Mouse (Mus musculus) embryonic fibroblast, embryonic 13.5 days (primary cell): ENCODE measurements around the gene Sh3bp2. TPM values are rescaled to one million over a fixed set of nuclear protein-coding genes. Genes with fewer than 3 reads are reported as not detected.
"Not testable (repeated sequence)": the region's sequence is repeated elsewhere in the genome, so short reads cannot be mapped to it uniquely, and the experiment has no call there.

Experiments
- H3K27ac ChIP-seq: 2 replicates; pipeline ENCODE4 v1.5.1; 2012; ENCODE audit warnings: low read length, control low read depth, inconsistent platforms; ENCODE audit not compliant: insufficient read depth
- H3K4me1 ChIP-seq: 2 replicates; pipeline ENCODE4 v1.6.1; 2011; ENCODE audit warnings: low read length; ENCODE audit not compliant: control insufficient read depth, insufficient read depth
- H3K4me3 ChIP-seq: 2 replicates; pipeline ENCODE4 v1.5.1; 2011; ENCODE audit warnings: mild to moderate bottlenecking, control low read depth, low read length; ENCODE audit not compliant: insufficient read depth
- CTCF ChIP-seq: IDR thresholded peaks from 2 replicates; pipeline ENCODE4 v1.5.1; 2011; ENCODE audit warnings: mild to moderate bottlenecking, control low read depth, low read length, moderate library complexity, borderline replicate concordance; ENCODE audit not compliant: insufficient read depth
- POLR2A ChIP-seq: IDR thresholded peaks from 2 replicates; pipeline ENCODE4 v1.6.1; 2011; ENCODE audit warnings: low read depth, mild to moderate bottlenecking, control low read depth, low read length, moderate library complexity
- polyA plus RNA-seq: library from polyadenylated mRNA; stranded (reverse); fragments of >200 nt; gene quantifications from 2 replicates; pipeline ENCODE4 v1.2.4, GENCODE M21; 2011; ENCODE audit warnings: low read depth; ENCODE audit not compliant: missing spikeins, insufficient read length

Sh3bp2 gene
- polyA plus RNA-seq, 1 experiment = 5.4 TPM

DNA sequence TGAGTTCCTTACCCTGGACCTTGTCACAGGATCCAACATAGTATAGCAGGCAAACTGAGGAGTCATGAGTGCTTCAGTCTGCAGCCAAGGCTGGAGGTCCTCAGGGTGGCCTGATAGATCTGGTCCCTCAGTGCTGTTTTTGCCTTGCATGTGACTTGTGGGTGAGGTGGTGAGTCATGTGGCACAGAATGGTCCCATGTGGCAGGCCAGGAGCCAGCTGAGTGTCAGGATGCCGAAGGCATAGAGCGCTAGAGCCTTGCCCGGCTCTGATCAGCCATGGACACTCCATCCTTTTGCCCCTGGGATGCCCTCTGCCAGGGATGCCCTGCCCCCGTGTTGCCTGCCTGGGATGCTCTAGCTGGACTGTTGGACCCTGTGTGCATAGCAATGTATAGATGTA lies 26.2 kb downstream of the Sh3bp2 start:
- TF ChIP-seq POLR2A (no peak), CTCF (no peak)
- Histone ChIP-seq H3K4me1 (no peaks in the 10 kb centered on the region), H3K4me3 (no peak overlapping the region), H3K27ac (no peak overlapping the region)

DNA sequence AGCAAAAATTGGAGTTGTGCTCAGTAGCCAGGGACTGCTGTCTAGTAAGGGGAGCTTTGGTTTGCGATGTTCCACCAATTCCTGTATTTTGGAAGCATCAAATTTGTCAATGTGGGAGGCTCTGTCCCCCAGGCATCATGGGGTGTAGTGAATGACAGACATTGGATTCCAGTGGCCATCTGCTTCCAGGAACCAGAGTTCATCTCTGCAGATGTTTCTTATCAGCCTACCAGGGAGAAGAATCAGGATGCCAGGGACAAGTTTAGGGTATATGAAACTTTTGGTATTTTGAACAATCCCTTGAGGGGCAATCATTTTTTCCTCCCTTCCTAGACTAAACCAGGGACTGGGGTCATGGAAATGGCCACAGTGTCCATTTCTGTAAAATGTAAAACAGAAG lies 38.2 kb downstream of the Sh3bp2 start:
- no peak overlapping the region for H3K4me3 ChIP-seq
- TF ChIP-seq POLR2A (no peak), CTCF (no peak)
- no peak overlapping the region for H3K27ac ChIP-seq
- 0 out of 2 replicates have a peak, but pooled peaks cover 5% of the 10 kb centered on the region for H3K4me1 ChIP-seq

DNA sequence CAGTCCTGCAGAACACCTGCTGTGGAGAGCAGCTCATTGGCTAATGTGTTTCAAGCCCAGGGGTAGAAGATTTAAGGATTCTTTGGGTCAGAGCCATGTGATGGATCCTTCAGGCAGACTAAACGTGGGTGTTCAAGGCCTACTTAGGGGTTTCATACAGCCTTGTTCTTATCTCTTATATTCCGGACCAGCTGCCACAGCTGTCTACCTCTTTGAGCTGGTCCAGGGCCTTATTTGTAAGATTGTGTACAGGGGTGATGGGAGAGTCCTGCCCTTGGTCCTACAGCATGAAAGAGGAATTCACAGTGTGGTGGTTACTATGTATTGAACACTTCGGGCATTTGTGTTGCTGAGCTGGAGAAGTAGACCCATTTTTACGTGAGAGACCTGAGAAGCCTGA lies 38.7 kb downstream of the Sh3bp2 start:
- H3K4me1 ChIP-seq = 0 out of 2 replicates have a peak, but pooled peaks cover 5% of the 10 kb centered on the region
- TF ChIP-seq POLR2A (no peak), CTCF (no peak)
- H3K27ac ChIP-seq = no peak overlapping the region
- no peak overlapping the region for H3K4me3 ChIP-seq

DNA sequence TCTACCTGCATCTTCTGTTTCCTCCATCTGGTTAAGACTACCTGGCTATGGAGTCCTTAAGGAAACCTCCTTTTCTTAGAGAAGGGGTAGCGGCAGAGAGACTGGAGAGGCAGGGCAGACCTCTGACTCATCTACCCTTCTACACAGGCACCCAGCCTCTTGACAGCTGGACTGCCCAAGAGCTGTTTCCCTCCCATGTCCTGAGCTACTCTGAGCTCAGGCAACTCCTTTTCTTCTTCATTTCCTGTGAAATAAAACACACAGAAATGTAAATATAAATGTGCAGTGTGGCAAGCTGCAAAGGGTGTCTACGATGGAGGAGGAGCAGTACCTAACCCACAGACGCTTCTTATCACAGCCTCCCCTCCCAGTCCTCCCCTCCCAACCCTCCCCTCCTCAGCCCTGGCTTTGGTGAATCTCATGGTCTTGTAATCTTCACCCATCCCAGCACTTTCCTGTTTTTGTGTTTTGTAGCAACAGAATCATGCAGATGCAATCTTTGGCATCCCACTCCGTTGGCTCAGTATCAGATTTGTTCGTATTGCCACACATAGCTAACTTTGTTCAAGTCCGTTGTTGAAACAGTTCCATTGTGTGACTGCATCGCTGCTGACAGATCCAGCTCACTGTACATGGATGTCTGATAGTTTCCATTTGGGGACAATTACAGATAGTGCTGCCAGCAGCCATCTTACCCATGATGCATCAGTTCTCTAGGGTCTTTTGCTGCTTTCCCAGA lies 40.1 kb downstream of the Sh3bp2 start:
- no peak overlapping the region for H3K4me3 ChIP-seq
- TF ChIP-seq CTCF (no peak), POLR2A (no peak)
- H3K27ac ChIP-seq = peak overlapping the region; percentile 72
- H3K4me1 ChIP-seq = 0 out of 2 replicates have a peak, but pooled peaks cover 5% of the 10 kb centered on the region

DNA sequence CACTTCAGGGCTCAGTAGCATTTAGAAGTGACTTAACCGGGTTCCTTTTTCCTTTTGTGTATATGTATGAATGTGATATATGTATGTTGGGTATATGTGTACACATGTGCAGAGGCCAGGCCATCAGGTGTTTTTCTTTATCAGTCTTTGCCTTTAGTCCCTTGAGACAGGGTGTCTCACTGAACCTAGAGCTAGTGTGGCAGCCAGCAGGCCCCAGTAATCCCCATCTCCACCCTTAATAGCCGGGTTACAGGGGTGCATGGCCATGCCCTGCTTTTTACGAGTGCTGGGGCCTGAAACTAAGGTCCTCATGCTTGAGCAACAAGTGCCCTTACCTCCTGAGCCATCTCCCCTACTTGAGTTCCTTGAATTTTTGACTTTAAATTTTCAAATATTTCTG lies 45.9 kb downstream of the Sh3bp2 start:
- H3K4me1 ChIP-seq = peaks cover 2% of the 10 kb centered on the region; the same call in 1 of the 2 replicates
- H3K27ac ChIP-seq = no peak overlapping the region
- TF ChIP-seq CTCF = no peak
- no peak for TF ChIP-seq POLR2A
- H3K4me3 ChIP-seq = no peak overlapping the region

DNA sequence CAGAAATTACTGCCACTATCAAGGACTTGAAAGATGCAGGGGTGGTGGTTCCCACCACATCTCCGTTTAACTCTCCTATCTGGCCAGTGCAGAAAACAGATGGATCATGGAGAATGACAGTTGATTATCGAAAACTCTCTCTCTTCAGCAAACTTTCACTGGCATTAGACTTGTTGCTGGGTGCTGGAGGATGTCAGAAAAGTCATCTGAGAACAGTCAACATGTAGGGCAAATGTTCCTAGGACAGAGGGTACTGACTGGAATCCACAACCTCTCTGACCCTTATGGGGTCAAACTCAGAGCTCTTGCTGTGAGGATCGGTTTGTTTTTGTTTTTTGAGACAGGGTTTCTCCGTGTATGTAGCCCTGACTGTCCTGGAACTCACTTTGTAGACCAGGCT lies 46.9 kb downstream of the Sh3bp2 start:
- peak overlapping the region; percentile 70 for H3K4me3 ChIP-seq
- 0 out of 2 replicates have a peak, but pooled peaks have one; percentile 10 for TF ChIP-seq POLR2A
- not testable (repeated sequence) for H3K27ac ChIP-seq, H3K4me1 ChIP-seq

DNA sequence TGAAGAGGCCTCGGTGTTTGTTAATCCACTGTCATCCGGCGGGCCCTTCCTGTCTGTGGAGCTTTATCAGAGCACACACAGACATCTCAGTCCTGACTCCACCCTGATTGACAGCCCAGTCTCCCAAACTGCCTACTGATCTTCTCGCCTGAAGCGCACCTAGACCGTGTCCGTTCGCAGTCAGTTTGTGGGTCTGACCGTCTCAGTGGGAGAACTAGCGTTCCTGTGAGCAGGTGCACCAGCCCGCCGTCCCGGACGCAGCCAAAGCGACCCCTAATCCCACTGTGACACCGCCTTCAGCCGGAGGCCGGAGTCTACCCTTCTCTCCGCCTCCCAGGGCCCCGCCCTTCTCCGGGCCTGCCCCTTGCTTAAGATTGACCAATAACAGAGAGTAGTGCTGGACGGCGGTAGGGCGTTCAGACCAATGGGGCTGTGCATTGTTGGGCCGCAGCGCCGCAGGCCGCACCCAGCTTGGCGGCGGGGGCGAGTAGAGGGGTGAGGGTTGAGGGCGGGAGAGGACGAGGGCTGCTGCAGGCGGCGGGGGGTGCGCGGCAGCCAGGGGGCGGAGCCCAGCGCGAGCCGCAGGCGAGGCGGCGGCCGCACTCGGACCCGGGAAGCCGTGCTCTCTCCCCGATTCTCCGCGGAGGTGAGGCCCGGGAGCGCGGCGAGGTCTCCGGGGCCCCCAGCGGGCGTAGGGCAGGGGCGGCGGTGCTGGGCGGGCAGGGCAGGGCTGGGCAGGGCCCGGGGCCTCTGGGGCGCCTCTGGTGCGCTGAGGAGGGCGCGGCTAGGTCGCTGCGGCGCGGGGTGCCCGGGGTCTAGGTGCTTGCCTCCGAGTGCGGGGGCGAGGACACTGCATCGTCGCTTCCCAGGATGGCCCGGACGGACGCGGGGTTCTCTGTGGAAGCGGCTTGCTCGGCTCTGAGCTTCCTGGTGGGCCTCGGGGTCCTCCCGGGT lies 47.9 kb downstream of the Sh3bp2 start, which contains the start of gene Add1:
Gene Add1 (plus strand): TSS at position 397 of the 954 bp plus-strand sequence.
- H3K4me1 ChIP-seq = peaks cover 2% of the 10 kb centered on the region; the same call in 1 of the 2 replicates
- TF ChIP-seq CTCF (no peak), POLR2A (peak; percentile 98)
- H3K4me3 ChIP-seq = peak within 1 kb of the TSS; percentile 99
- peak within 1 kb of the TSS; percentile 74 for H3K27ac ChIP-seq

DNA sequence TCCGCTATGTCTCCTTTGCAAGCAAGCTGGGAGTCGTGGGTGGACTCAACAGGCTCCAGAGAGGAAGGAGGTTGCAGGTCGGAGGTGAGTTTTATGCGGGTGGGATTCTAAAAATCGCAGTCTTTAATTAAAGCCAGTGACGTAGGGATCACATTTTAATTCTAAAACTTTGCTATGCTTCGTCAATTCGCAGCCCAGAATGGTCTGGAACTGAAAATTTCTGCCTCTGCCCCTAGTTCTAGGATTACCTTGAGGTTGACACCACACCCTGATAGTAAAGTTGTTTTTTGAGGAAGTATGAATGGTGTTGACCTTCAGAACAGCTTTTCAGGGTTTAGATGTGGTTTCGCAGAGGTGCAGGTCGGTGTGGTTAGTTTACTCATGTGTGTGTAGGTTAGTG lies 49.1 kb downstream of the Sh3bp2 start:
- H3K4me3 ChIP-seq = peak overlapping the region; percentile 99
- TF ChIP-seq POLR2A (no peak), CTCF (no peak)
- peaks cover 2% of the 10 kb centered on the region; the same call in 1 of the 2 replicates for H3K4me1 ChIP-seq
- peak overlapping the region; percentile 74; the same call in 1 of the 2 replicates for H3K27ac ChIP-seq

DNA sequence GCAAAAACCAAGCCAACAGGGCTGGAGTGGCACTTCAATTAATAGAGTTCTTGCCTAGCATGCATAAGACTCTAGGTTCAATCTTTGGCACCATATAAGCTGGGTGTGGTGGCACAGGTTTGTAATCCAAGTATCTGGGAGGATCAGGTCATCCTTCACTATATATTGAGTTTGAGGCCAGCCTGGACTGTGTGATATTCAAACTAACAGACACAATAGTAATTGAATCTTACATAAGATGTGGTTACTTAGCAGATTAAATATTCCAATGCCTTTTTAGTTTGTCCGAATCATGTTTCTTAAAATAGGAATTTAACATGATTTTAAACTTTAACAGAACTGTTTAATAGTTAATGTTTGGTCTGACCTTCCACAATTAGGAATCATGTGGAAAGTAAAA lies 50.6 kb downstream of the Sh3bp2 start:
- TF ChIP-seq CTCF (no peak), POLR2A (no peak)
- Histone ChIP-seq H3K27ac (no peak overlapping the region), H3K4me1 (peaks cover 2% of the 10 kb centered on the region; the same call in 1 of the 2 replicates), H3K4me3 (no peak overlapping the region)
